8 mouse cellular contexts compared by ENCODE assay signal in the genomic region with DNA sequence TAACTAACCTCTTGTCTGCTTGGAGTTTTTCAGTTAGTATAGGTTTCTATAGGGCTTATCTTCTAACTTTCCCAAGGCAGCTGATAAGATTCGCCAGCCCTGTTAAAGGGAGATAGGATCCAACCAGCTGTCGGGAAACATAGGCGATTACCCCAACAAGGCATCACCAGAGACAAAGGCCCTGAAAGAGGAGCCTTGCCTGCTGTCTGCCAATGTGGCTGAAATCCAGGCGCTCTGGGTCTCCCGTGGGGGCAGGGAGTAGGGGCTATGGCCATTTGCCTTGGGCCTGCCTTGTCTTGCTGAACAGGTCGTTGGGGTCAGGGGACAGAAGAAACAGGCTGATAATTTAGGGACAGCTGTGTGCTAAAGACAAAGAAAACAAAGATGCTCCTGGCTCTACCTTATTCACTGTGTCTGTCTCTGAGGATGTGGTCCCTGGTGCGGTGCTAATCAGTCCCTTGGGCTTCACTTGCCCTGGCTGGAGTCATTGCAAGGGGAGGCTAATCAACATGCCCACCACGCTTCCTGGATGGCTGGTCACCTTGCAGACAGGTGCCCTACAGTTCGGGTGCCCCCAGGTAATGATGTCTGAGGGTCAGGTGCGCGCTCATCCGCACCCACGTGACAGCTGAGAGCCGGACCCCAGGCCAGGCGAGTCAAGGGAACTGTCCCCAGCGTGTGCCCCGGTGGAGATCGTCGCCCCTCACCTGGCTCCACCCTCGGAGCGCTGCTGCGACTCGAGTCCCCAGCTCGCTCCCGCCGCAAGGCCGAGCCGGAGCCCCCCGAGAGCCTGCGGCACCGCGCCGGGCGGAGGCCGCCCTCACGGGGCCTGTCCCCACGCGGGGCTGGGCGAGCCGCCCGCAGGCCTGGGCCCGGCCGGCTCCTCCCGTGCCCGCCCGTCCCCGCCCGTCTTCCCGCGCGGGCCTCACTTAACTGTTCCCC. TPM values are rescaled to one million over a fixed set of nuclear protein-coding genes. Genes with fewer than 3 reads are reported as not detected.
A peak's percentile ranks its signal among the peaks of the same experiment; 100 is the strongest.
DNase-seq lines count a peak whose midpoint lies in the region; ATAC-seq lines count a peak whose summit lies in the region.

No protein-coding gene starts in this region.

- H3K4me3 ChIP-seq in hindbrain, embryonic 16.5 days (ENCODE audit: low read length) = peak overlapping the region; percentile 65
- peak overlapping the region; percentile 77 for H3K4me3 ChIP-seq in limb, embryonic 13.5 days

- H3K9ac ChIP-seq in hindbrain, embryonic 16.5 days (ENCODE audit: low read depth, low read length) = peak overlapping the region; percentile 97
- H3K9ac ChIP-seq in limb, embryonic 13.5 days = peak overlapping the region; percentile 93

- H3K4me2 ChIP-seq in hindbrain, embryonic 16.5 days (ENCODE audit: low read length) = peak overlapping the region; percentile 77
- H3K4me2 ChIP-seq in limb, embryonic 13.5 days (replicated peaks) = peak overlapping the region; percentile 86

- peak; percentile 25 for DNase-seq in ovary, postnatal 10 days (ENCODE audit: low spot score)
- DNase-seq in ovary, postnatal 36 days (ENCODE audit: low spot score) = no peak
- DNase-seq in cerebellum, adult 9-10 months = peak; percentile 65
- peak; percentile 33 to 39 for DNase-seq in frontal cortex, postnatal 36 days (ENCODE audit: low spot score in 2 of 2)
- DNase-seq in naive thymus-derived CD4-positive, alpha-beta T cell, adult 2 months (ENCODE audit: low read depth) = peak; percentile 58
- peak; percentile 55 for DNase-seq in testis, postnatal 14 days (ENCODE audit: low spot score)

- peak overlapping the region; percentile 94 for H3K27ac ChIP-seq in hindbrain, embryonic 16.5 days (ENCODE audit: low read depth, low read length)
- H3K27ac ChIP-seq in limb, embryonic 13.5 days = peak overlapping the region; percentile 87

- WGBS in hindbrain, embryonic 16.5 days = 1% methylated on average over 27 of the region's 51 CpGs
- WGBS in limb, embryonic 13.5 days = 3% methylated on average over 38 of the region's 51 CpGs

- peak; percentile 62 for ATAC-seq in hindbrain, embryonic 16.5 days
- peak; percentile 57 for ATAC-seq in limb, embryonic 13.5 days (ENCODE audit: low FRiP score, low read depth)

- H3K9me3 ChIP-seq in hindbrain, embryonic 16.5 days (ENCODE audit: control insufficient read depth, low read length) = no peaks in the 10 kb centered on the region
- peaks cover 3% of the 10 kb centered on the region; the same call in 1 of the 2 replicates for H3K9me3 ChIP-seq in limb, embryonic 13.5 days

- no peaks in the 10 kb centered on the region for H3K27me3 ChIP-seq in hindbrain, embryonic 16.5 days (replicated peaks; ENCODE audit: control insufficient read depth, insufficient read depth, low read length)
- H3K27me3 ChIP-seq in limb, embryonic 13.5 days = no peaks in the 10 kb centered on the region

- H3K4me1 ChIP-seq in hindbrain, embryonic 16.5 days (ENCODE audit: control insufficient read depth, insufficient read depth, low read depth, low read length) = peaks cover 27% of the 10 kb centered on the region
- H3K4me1 ChIP-seq in limb, embryonic 13.5 days = peaks cover 39% of the 10 kb centered on the region

- H3K36me3 ChIP-seq in hindbrain, embryonic 16.5 days (ENCODE audit: control insufficient read depth, insufficient read depth, low read length) = no peaks in the 10 kb centered on the region
- H3K36me3 ChIP-seq in limb, embryonic 13.5 days = no peaks in the 10 kb centered on the region

RNA-seq across cellular contexts. Expression of gene Mvb12b, which starts 1.1 kb away (rescaled TPM):
- 43.9 and 46.5 TPM in 2 replicates for polyA plus RNA-seq in hindbrain, embryonic 16.5 days (2015; fragmentation: Nextera tagmentation; extraction: Ambion mirVana)
- 22.6 and 23.8 TPM in 2 replicates for polyA plus RNA-seq in limb, embryonic 13.5 days (2015; fragmentation: Nextera tagmentation; extraction: Ambion mirVana)
